Mouse (Mus musculus) myocyte (in vitro differentiated cells): ENCODE data around the gene Shisa7.
"Not testable (repeated sequence)": the region's sequence is repeated elsewhere in the genome, so short reads cannot be mapped to it uniquely, and the experiment has no call there.

Source experiments
- CEBPB ChIP-seq: IDR thresholded peaks from 2 replicates; pipeline ENCODE4 v1.6.1; 2011; ENCODE audit warnings: mild to moderate bottlenecking, moderate library complexity; ENCODE audit not compliant: poor library complexity, insufficient read depth, severe bottlenecking
- E2F4 ChIP-seq: IDR thresholded peaks from one replicate; pipeline ENCODE4 v1.6.1; 2011; ENCODE audit warnings: mild to moderate bottlenecking, control low read depth, moderate library complexity; ENCODE audit not compliant: insufficient read depth
- MAX ChIP-seq: IDR thresholded peaks from one replicate; pipeline ENCODE4 v1.6.1; 2011; ENCODE audit warnings: low read depth, mild to moderate bottlenecking, control low read depth
- POLR2A ChIP-seq: IDR thresholded peaks from one replicate; pipeline ENCODE4 v1.6.1; 2011; ENCODE audit warnings: low read depth, mild to moderate bottlenecking, control low read depth, moderate library complexity; ENCODE audit not compliant: insufficient read length
- POLR2AphosphoS2 ChIP-seq: IDR thresholded peaks from one replicate; pipeline ENCODE4 v1.6.1; 2011; ENCODE audit warnings: low read depth, control low read depth; ENCODE audit not compliant: insufficient read length
- SRF ChIP-seq: IDR thresholded peaks from one replicate; pipeline ENCODE4 v1.6.1; 2011; ENCODE audit warnings: low read depth; ENCODE audit not compliant: control insufficient read depth, insufficient read length
- TCF12 ChIP-seq: IDR thresholded peaks from one replicate; pipeline ENCODE4 v1.6.1; 2011; ENCODE audit warnings: mild to moderate bottlenecking, control low read depth; ENCODE audit not compliant: poor library complexity, insufficient read depth, severe bottlenecking
- TCF3 ChIP-seq: IDR thresholded peaks from one replicate; pipeline ENCODE4 v1.6.1; 2011; ENCODE audit warnings: low read depth, control low read depth; ENCODE audit not compliant: insufficient read length
- USF1 ChIP-seq: IDR thresholded peaks from one replicate; pipeline ENCODE4 v1.6.1; 2011; ENCODE audit warnings: low read depth, mild to moderate bottlenecking, control low read depth, moderate library complexity

DNA sequence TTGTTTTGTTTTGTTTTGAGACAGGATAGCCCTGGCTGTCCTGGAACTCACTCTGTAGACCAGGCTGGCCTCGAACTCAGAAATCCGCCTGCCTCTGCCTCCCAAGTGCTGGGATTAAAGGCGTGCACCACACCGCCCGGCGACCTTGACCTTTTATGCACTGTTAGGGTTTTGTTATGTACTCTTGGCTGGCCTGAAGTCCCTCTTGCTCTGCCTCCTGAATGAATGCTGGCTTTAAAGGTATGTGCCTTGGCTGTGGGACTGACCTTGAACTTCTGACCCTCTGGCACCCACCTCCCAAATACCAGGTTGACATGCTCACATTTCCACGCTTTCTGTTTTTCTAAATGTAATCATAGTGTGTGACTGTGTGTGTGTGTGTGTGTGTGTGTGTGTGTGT is 23.6 kb downstream of the Shisa7 start:
- not testable (repeated sequence) for TF ChIP-seq TCF12, POLR2A, USF1, MAX, E2F4, CEBPB, POLR2AphosphoS2, SRF, TCF3
